Mouse (Mus musculus): ENCODE results near the gene Crip1. TPM values are rescaled to one million over a fixed set of nuclear protein-coding genes. Genes with fewer than 3 reads are reported as not detected.
A peak's percentile ranks its signal among the peaks of the same experiment; 100 is the strongest.

The Crip1 gene
- total RNA-seq, 4 experiments from 2014 or later: 12.4 to 18.7 (median 16.3) TPM

GRCm38 (mm10) chr12:113145591-113145990 lies 525 bp upstream of the Crip1 start:
- no peak for DNase-seq (ENCODE audit: low spot score in 2 of 2)

- DNase-seq (ENCODE audit: low spot score in 2 of 2): peak in 1 of 2 experiments; percentile 17
Measured at GRCm38 (mm10) chr12:113147481-113147880, 1.4 kb downstream of the Crip1 start.

GRCm38 (mm10) chr12:113148381-113149035 lies 2.4 kb downstream of the Crip1 start:
- DNase-seq (ENCODE audit: low spot score in 2 of 2): no peak

GRCm38 (mm10) chr12:113149341-113149740 lies 3.2 kb downstream of the Crip1 start:
- DNase-seq (ENCODE audit: low spot score in 2 of 2): no peak

- DNase-seq (ENCODE audit: low spot score in 2 of 2): no peak
Measured at GRCm38 (mm10) chr12:113149896-113150295, 3.8 kb downstream of the Crip1 start.

GRCm38 (mm10) chr12:113150591-113150990 lies 4.5 kb downstream of the Crip1 start:
- no peak for DNase-seq (ENCODE audit: low spot score in 2 of 2)

GRCm38 (mm10) chr12:113151046-113151445 lies 4.9 kb downstream of the Crip1 start:
- no peak for DNase-seq (ENCODE audit: low spot score in 2 of 2)

- no peak for DNase-seq (ENCODE audit: low spot score in 2 of 2)
Measured at GRCm38 (mm10) chr12:113151661-113152271, 5.7 kb downstream of the Crip1 start.

GRCm38 (mm10) chr12:113152272-113152661 lies 6.2 kb downstream of the Crip1 start:
- DNase-seq (ENCODE audit: low spot score in 2 of 2): no peak

- DNase-seq (ENCODE audit: low spot score in 2 of 2): no peak
Measured at GRCm38 (mm10) chr12:113152991-113153525, 6.9 kb downstream of the Crip1 start.

- DNase-seq (ENCODE audit: low spot score in 2 of 2): no peak
Measured at GRCm38 (mm10) chr12:113153971-113154370, 7.9 kb downstream of the Crip1 start.

GRCm38 (mm10) chr12:113154747-113155075 lies 8.6 kb downstream of the Crip1 start:
- no peak for DNase-seq (ENCODE audit: low spot score in 2 of 2)

GRCm38 (mm10) chr12:113155076-113155771 lies 9.1 kb downstream of the Crip1 start:
- peak in 1 of 2 experiments; percentile 49 for DNase-seq (ENCODE audit: low spot score in 2 of 2)

GRCm38 (mm10) chr12:113155887-113156539 lies 9.9 kb downstream of the Crip1 start, which contains the start of gene Tedc1:
Gene Tedc1 (plus strand): TSS chr12:113156421.
- peak; percentile 97 to 99 for DNase-seq (ENCODE audit: low spot score in 2 of 2)

- no peak for DNase-seq (ENCODE audit: low spot score in 2 of 2)
Measured at GRCm38 (mm10) chr12:113156540-113156929, 10.4 kb downstream of the Crip1 start.

- DNase-seq (ENCODE audit: low spot score in 2 of 2): peak in 1 of 2 experiments; percentile 28
Measured at GRCm38 (mm10) chr12:113157002-113157401, 10.9 kb downstream of the Crip1 start.

GRCm38 (mm10) chr12:113157521-113157920 lies 11.4 kb downstream of the Crip1 start:
- DNase-seq (ENCODE audit: low spot score in 2 of 2): no peak

GRCm38 (mm10) chr12:113157971-113158370 lies 11.9 kb downstream of the Crip1 start:
- DNase-seq (ENCODE audit: low spot score in 2 of 2): no peak

- no peak for DNase-seq (ENCODE audit: low spot score in 2 of 2)
Measured at GRCm38 (mm10) chr12:113163561-113164006, 17.5 kb downstream of the Crip1 start.

- no peak for DNase-seq (ENCODE audit: low spot score in 2 of 2)
Measured at GRCm38 (mm10) chr12:113168031-113168536, 22.0 kb downstream of the Crip1 start.

GRCm38 (mm10) chr12:113176960-113177725 lies 31.0 kb downstream of the Crip1 start:
- no peak for DNase-seq (ENCODE audit: low spot score in 2 of 2)

Data from left cerebral cortex, adult 8-10 months (tissue).